Mouse (Mus musculus) left cerebral cortex, adult 2 months (tissue): ENCODE measurements around the gene Timm50. TPM values are rescaled to one million over a fixed set of nuclear protein-coding genes. Genes with fewer than 3 reads are reported as not detected.

Experiments used
- DNase-seq, 2 experiments: peaks; one replicate each; pipeline ENCODE4 v3.0.0; 2021 to 2022; ENCODE audit warnings: low spot score in 2 of 2, mixed read lengths in 1 of 2; ENCODE audit errors: extremely low spot score in 1 of 2
- H3K27ac ChIP-seq: fragments of 200-600 bp; 2 replicates; pipeline ENCODE4 v1.8.1; 2022
- H3K4me3 ChIP-seq: fragments of 200-600 bp; 2 replicates; pipeline ENCODE4 v1.8.1; 2022
- CTCF ChIP-seq: fragments of 200-600 bp; IDR thresholded peaks from 2 replicates; pipeline ENCODE4 v1.8.1; 2022; ENCODE audit warnings: antibody characterized with exemption, mild to moderate bottlenecking, moderate library complexity
- intact Hi-C: fragments of 180-260 bp; cut with DNase I; formaldehyde crosslinking; loops from one replicate; pipeline ENCODE4 v1.15.1; 2025
- total RNA-seq, 2 experiments: library from RNA; stranded (reverse); gene quantifications; 2 replicates each; pipeline ENCODE4 v1.2.3; 2021

Gene Timm50
- total RNA-seq, 2 experiments from 2014 or later, result 41.7 to 47.0 TPM

DNA sequence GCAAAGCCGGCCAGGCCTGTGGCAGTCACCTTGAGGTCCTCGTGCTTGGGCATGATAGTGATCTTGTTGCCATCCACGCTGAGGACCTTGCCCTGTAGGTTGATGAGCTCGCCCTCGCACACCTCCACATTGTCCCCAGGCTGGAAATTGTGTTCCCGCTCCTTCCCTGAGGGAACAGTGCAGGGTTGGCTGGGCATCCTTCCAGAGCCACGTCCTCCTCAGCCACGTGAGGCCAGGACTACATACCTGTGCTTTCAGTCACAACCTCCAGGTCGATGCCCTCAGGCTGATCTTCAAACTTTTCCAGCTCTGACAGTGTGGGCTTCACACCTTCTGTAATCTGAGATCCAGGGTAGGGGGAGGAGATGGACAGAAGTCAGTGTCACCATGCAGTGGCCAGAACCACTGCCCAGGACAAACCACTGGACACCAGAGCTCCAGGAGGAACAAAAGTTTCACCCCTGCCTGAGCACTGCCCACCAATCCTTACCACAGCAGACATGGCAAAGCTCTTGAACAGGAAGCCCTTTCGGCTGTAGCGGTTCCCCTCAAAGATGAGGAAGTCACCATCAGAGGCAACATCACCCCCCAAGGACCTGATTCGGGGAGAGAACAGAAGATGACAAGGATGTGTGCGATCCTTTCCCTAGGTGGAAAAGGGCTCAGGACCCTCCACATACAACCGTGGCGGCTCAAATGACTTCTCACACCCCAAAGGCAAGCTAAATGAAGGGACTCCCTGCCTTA is 10.3 kb upstream of the Timm50 start:
- H3K27ac ChIP-seq, result no peak overlapping the region
- no peak overlapping the region for H3K4me3 ChIP-seq
- intact Hi-C loops, result no loop called here
- no peak for TF ChIP-seq CTCF
- DNase-seq, result no peak

GRCm38 (mm10) chr7:28318714-28319113 is 6.8 kb upstream of the Timm50 start:
- Histone ChIP-seq H3K4me3 (no peak overlapping the region), H3K27ac (no peak overlapping the region)
- no peak for TF ChIP-seq CTCF
- intact Hi-C loops, result no loop called here
- DNase-seq, result no peak

GRCm38 (mm10) chr7:28318036-28318435 is 6.2 kb upstream of the Timm50 start:
- intact Hi-C loops, result no loop called here
- DNase-seq, result no peak
- no peak for TF ChIP-seq CTCF
- H3K4me3 ChIP-seq, result no peak overlapping the region
- no peak overlapping the region for H3K27ac ChIP-seq

GRCm38 (mm10) chr7:28311151-28311925 is 534 bp downstream of the Timm50 start:
- H3K4me3 ChIP-seq, result peak overlapping the region; percentile 70
- no peak for TF ChIP-seq CTCF
- intact Hi-C loops, result no loop called here
- H3K27ac ChIP-seq, result peak overlapping the region; percentile 82
- no peak for DNase-seq

DNA sequence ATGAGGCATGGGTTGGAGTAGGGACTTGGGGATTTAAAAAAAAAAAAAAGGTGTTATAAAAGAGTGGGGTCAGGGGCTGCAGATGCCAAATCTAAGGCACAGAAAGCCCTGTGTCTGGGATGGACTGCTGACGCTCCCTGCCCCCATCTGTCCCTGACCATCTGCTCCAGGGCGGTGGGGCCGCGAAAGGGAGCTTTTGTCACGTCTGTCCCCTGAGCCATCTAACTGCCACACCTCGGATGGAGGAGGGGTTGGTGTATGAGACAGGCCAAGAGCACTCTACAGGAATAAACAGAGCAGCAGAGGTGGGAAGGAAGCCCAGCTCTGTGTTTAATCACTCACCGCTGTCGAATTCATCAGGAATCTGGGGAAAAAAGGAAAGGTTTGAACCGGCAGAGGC is 2.1 kb downstream of the Timm50 start:
- H3K27ac ChIP-seq, result no peak overlapping the region
- no peak for TF ChIP-seq CTCF
- intact Hi-C loops, result no loop called here
- DNase-seq, result no peak
- H3K4me3 ChIP-seq, result no peak overlapping the region

DNA sequence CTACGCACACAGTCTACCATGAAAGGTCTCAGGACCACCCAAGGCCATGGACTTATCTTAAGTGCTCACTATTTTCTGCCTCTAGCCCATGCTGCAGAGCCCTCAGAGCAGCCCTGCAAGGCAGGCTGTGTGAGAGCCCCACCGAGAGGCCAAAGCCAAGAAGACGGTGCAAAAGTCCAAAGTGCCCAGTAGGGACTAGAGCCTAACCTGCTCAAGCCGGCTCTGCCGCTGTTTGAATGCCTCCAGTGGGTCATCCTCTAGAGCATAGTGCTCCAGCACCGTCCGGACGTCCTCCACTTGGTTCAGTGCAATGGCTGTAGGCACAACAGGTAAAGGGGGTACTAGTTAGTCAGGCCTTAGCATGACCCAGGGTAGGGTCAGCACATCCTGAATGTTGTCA is 5.7 kb downstream of the Timm50 start:
- H3K27ac ChIP-seq, result no peak overlapping the region
- DNase-seq, result no peak
- TF ChIP-seq CTCF, result no peak
- no peak overlapping the region for H3K4me3 ChIP-seq
- intact Hi-C loops, result no loop called here

DNA sequence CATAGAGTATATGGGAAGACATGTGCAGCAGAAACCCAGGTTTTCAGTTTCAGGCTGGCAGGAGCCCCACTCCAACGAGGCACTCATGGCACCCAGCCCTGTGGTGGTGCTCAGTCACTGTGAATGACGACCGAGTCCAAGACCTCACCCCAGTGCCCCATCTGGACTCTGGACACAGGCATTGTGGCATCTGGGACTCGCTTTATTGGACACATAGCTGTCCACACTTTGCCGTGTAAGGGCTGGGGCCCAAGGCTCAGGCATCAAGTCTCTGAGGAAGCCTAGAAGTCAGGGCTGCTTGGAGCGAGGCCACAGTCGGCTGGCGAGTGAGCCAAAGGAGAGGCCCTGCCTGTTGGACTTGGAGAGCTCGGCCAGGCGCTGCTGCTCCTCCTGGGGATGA is 6.2 kb downstream of the Timm50 start:
- intact Hi-C loops, result no loop called here
- DNase-seq, result no peak
- no peak for TF ChIP-seq CTCF
- H3K27ac ChIP-seq, result no peak overlapping the region
- no peak overlapping the region for H3K4me3 ChIP-seq

- intact Hi-C loops, result no loop called here
- no peak within 1 kb of the TSS for H3K27ac ChIP-seq
- TF ChIP-seq CTCF, result peak; percentile 44
- peak in 1 of 2 experiments; percentile 48 for DNase-seq
- H3K4me3 ChIP-seq, result no peak within 1 kb of the TSS
Measured at GRCm38 (mm10) chr7:28301616-28302433, 10.0 kb downstream of the Timm50 start, which contains the start of gene Dll3. Dll3 (minus strand) TSS chr7:28302238.

GRCm38 (mm10) chr7:28298837-28299625 is 12.8 kb downstream of the Timm50 start:
- intact Hi-C loops, result loop anchor here (2.0 kb wide), 1 partner anchor 150 kb away; no protein-coding TSS in a partner anchor
- no peak for DNase-seq
- H3K27ac ChIP-seq, result no peak overlapping the region
- H3K4me3 ChIP-seq, result no peak overlapping the region
- peak; percentile 47 for TF ChIP-seq CTCF

DNA sequence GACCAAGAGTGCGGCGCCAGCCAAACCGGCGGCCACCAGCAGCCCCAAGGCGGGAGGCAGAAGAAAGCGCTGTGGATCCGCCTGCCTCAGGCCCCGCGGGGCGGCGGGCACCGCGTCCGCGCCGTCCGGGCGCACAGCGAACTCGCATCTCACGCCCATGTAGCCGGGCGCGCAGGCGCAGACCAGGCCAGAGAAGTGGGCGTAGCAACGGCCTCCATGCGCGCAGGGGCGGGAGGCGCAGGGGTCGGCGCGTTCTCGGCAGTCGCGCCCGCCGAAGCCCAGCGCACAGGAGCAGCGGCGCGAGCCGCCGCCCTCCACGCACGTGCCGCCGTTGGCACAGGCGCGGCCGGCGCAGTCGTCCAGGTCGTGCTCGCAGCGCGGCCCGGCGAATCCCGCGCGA is 17.4 kb downstream of the Timm50 start:
- no peak overlapping the region for H3K27ac ChIP-seq
- peak; percentile 73 to 74 for DNase-seq
- H3K4me3 ChIP-seq, result peak overlapping the region; percentile 43
- intact Hi-C loops, result no loop called here
- TF ChIP-seq CTCF, result no peak
